Mouse (Mus musculus) liver, adult 2 months (tissue): Measurements from ENCODE around the gene Mapk8ip2. TPM values are rescaled to one million over a fixed set of nuclear protein-coding genes. Genes with fewer than 3 reads are reported as not detected.

Experiments
- DNase-seq: peaks from one replicate; pipeline ENCODE4 v3.0.0-alpha.2; 2011; ENCODE audit warnings: low read depth, low spot score; ENCODE audit errors: extremely low read depth
- H3K27ac ChIP-seq: fragments of 200-500 bp; replicated peaks from 2 replicates; pipeline ENCODE4 v1.5.1; 2012; ENCODE audit warnings: low read depth, mild to moderate bottlenecking, control low read depth, inconsistent platforms, low read length; ENCODE audit not compliant: insufficient read depth
- H3K27me3 ChIP-seq: fragments of 200-500 bp; 2 replicates; pipeline ENCODE4 v1.6.1; 2012; ENCODE audit warnings: mild to moderate bottlenecking, moderate library complexity, low read length, inconsistent platforms; ENCODE audit not compliant: control insufficient read depth, insufficient read depth
- H3K36me3 ChIP-seq: fragments of 200-500 bp; 2 replicates; pipeline ENCODE4 v1.6.1; 2012; ENCODE audit warnings: low read length, inconsistent platforms; ENCODE audit not compliant: control insufficient read depth, insufficient read depth
- H3K4me1 ChIP-seq: fragments of 200-500 bp; 2 replicates; pipeline ENCODE4 v1.6.1; 2011; ENCODE audit warnings: low read length; ENCODE audit not compliant: control insufficient read depth, insufficient read depth
- H3K4me3 ChIP-seq: fragments of 200-500 bp; 2 replicates; pipeline ENCODE4 v1.5.1; 2011; ENCODE audit warnings: low read depth, mild to moderate bottlenecking, control low read depth, low read length, moderate library complexity; ENCODE audit not compliant: insufficient read depth
- H3K79me2 ChIP-seq: fragments of 200-500 bp; 2 replicates; pipeline ENCODE4 v1.6.1; 2012; ENCODE audit warnings: inconsistent platforms, mild to moderate bottlenecking, low read length, moderate library complexity; ENCODE audit not compliant: control insufficient read depth, insufficient read depth
- H3K9ac ChIP-seq: fragments of 200-500 bp; 2 replicates; pipeline ENCODE4 v1.6.1; 2012; ENCODE audit warnings: low read depth, mild to moderate bottlenecking, control low read depth, inconsistent platforms, low read length
- CTCF ChIP-seq: fragments of 200-500 bp; IDR thresholded peaks from 2 replicates; pipeline ENCODE4 v1.5.1; 2011; ENCODE audit warnings: low read depth, low read length, control low read depth
- POLR2A ChIP-seq: fragments of 200-500 bp; IDR thresholded peaks from 2 replicates; pipeline ENCODE4 v1.6.1; 2011; ENCODE audit warnings: low read length, control low read depth; ENCODE audit not compliant: insufficient read depth; ENCODE audit errors: extremely low read depth
- WGBS: fragments of 180-500 bp; shearing (Covaris S2); methylation state at CpG from one replicate; pipeline ENCODE4 v1.1.7; 2018; 5-methylcytosine and 5-hydroxymethylcytosine counted together
- polyA plus RNA-seq: library from polyadenylated mRNA; depleted of rRNA; stranded (reverse); fragments of >200 nt; gene quantifications from 2 replicates; pipeline ENCODE4 v1.2.3, GENCODE M21; 2012
- total RNA-seq: library from RNA; depleted of rRNA; stranded (reverse); fragments of >200 nt; gene quantifications from 2 replicates; pipeline ENCODE4 v1.2.3, GENCODE M21; 2014

Mapk8ip2 gene
- total and polyA plus RNA-seq, 2 experiments = 0.01 TPM; not detected in 1

DNA sequence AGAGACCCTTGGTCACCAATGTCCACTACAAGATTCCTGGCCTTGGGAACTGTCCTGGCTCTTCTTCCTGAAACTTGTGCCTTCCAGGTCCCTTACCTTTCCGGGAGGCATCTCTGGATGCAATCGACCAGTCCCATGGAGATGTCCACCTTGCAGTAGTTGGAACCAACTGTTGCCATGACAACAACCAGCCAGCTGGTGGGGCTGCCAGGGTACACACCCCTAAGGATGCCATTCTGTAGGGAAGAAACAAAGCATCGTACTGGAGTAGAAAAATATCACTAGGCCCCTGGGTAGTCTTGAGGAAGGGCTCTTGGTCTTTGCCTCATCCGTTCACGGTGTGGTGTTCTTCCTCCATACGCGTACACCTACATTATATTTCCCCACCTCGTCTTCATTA lies 29.1 kb upstream of the Mapk8ip2 start:
- H3K4me3 ChIP-seq = no peak overlapping the region
- peaks cover 22% of the 10 kb centered on the region for H3K36me3 ChIP-seq
- no peaks in the 10 kb centered on the region for H3K27me3 ChIP-seq
- peaks cover 12% of the 10 kb centered on the region for H3K4me1 ChIP-seq
- H3K27ac ChIP-seq = no peak overlapping the region
- no peak for TF ChIP-seq POLR2A
- TF ChIP-seq CTCF = no peak
- H3K79me2 ChIP-seq = no peaks in the 10 kb centered on the region
- 92% methylated on average over 8 of the region's 8 CpGs for WGBS
- no peak overlapping the region for H3K9ac ChIP-seq
- no peak for DNase-seq

- Histone ChIP-seq H3K27ac (peak within 1 kb of the TSS; percentile 7; the same call in 1 of the 2 replicates), H3K9ac (no peak within 1 kb of the TSS), H3K4me3 (no peak within 1 kb of the TSS), H3K36me3 (peaks cover 17% of the 10 kb centered on the region), H3K27me3 (no peaks in the 10 kb centered on the region), H3K79me2 (no peaks in the 10 kb centered on the region), H3K4me1 (peaks cover 12% of the 10 kb centered on the region)
- TF ChIP-seq POLR2A (no peak), CTCF (no peak)
- DNase-seq = peak; percentile 64
- WGBS = 40% methylated on average over 6 of the region's 6 CpGs
Measured at GRCm38 (mm10) chr15:89425711-89426121, 28.0 kb upstream of the Mapk8ip2 start, which contains the start of gene Cpt1b. Gene Cpt1b, minus strand, starts transcription at chr15:89425863.

DNA sequence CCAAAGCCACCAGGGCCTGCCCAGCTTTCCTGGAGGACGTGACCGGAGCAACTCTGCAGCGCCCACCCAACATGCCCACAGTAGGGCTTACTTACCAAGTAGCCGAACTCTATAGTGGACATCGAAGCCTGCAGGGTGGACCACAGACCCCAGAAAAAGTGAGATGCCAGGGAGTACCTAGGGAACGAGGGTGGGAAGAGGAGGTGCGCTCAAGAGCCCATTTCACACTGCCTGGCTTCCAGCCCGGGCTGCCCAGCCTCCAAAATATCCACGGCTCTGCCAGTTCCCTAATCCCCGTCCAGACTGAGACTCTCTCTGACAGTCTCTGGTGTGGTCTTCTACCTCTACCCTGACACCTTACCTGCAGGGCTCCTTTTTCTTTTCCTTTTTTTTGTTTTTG lies 27.0 kb upstream of the Mapk8ip2 start:
- Histone ChIP-seq H3K36me3 (peaks cover 17% of the 10 kb centered on the region), H3K4me3 (no peak overlapping the region), H3K27me3 (no peaks in the 10 kb centered on the region), H3K4me1 (peaks cover 16% of the 10 kb centered on the region), H3K79me2 (no peaks in the 10 kb centered on the region), H3K9ac (no peak overlapping the region), H3K27ac (no peak overlapping the region)
- 75% methylated on average over 10 of the region's 10 CpGs for WGBS
- DNase-seq = no peak
- no peak for TF ChIP-seq CTCF

DNA sequence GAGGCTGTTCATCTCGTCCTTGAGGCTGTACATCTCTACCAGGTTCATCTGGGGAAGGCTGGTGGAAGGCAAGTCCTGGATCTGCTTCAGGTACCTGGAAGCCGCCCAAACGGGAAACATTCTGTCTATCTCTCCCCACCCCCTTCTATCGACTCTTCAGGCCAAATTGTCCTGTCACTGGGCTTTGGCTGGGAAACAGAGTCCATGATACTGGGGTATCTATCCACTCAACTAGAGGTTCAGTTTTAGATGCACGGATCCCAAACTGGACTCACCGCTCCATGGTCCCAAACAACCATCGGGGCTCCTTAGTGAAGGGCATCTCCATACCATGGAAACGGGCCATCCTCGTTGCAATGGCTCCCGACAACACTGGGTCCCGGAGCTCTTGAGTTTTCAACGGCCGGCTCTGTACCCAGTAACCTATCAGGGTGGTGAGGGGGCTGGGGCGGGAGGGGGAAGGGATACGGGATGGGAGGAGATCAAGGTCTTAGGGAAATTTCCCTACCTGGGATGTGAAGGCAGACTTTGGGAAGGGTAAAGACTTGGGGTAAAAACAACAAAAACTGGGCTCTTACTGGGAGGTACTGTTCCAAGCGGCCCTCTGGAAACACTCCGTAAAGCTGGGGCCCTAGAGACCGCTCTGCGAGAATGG lies 25.4 kb upstream of the Mapk8ip2 start:
- 61% methylated on average over 19 of the region's 19 CpGs for WGBS
- peak overlapping the region; percentile 32 for H3K27ac ChIP-seq
- no peaks in the 10 kb centered on the region for H3K79me2 ChIP-seq
- H3K4me1 ChIP-seq = peaks cover 16% of the 10 kb centered on the region
- H3K36me3 ChIP-seq = peaks cover 17% of the 10 kb centered on the region
- DNase-seq = peak; percentile 74
- TF ChIP-seq POLR2A = no peak
- TF ChIP-seq CTCF = no peak
- H3K9ac ChIP-seq = peak overlapping the region; percentile 53; the same call in 1 of the 2 replicates
- H3K27me3 ChIP-seq = no peaks in the 10 kb centered on the region
- H3K4me3 ChIP-seq = 0 out of 2 replicates have a peak overlapping the region, but pooled peaks have one; percentile 83

- Histone ChIP-seq H3K36me3 (peaks cover 17% of the 10 kb centered on the region), H3K27me3 (no peaks in the 10 kb centered on the region), H3K27ac (peak overlapping the region; percentile 32), H3K79me2 (no peaks in the 10 kb centered on the region), H3K4me3 (peak overlapping the region; percentile 83), H3K4me1 (peaks cover 16% of the 10 kb centered on the region), H3K9ac (peak overlapping the region; percentile 53)
- DNase-seq = no peak
- TF ChIP-seq CTCF = no peak
- no peak for TF ChIP-seq POLR2A
- 4% methylated on average over 22 of the region's 22 CpGs for WGBS
Measured at GRCm38 (mm10) chr15:89428821-89429351, 24.8 kb upstream of the Mapk8ip2 start.
